Mouse (Mus musculus) kidney, embryonic 16.5 days (tissue): ENCODE data around the gene Zfyve16. TPM values are rescaled to one million over a fixed set of nuclear protein-coding genes. Genes with fewer than 3 reads are reported as not detected.

ENCODE experiments used
- ATAC-seq: fragments of 200-750 bp; cut with Nextera tagmentation; 2 replicates; pipeline ENCODE4 v1.8.0; 2017; ENCODE audit warnings: moderate TSS enrichment; ENCODE audit not compliant: low FRiP score, low TSS enrichment
- H3K27ac ChIP-seq: fragments of 300-500 bp; sonication (generic); 2 replicates; pipeline ENCODE4 v1.5.1; 2014; ENCODE audit warnings: low read length
- H3K27me3 ChIP-seq: fragments of 300-500 bp; sonication (generic); 2 replicates; pipeline ENCODE4 v1.6.1; 2014; ENCODE audit warnings: low read length, control low read depth, mixed read lengths; ENCODE audit not compliant: insufficient read depth
- H3K36me3 ChIP-seq: fragments of 300-500 bp; sonication (generic); 2 replicates; pipeline ENCODE4 v1.6.1; 2014; ENCODE audit warnings: low read length, control low read depth, mixed read lengths; ENCODE audit not compliant: insufficient read depth
- H3K4me1 ChIP-seq: fragments of 300-500 bp; sonication (generic); 2 replicates; pipeline ENCODE4 v1.6.1; 2014; ENCODE audit warnings: low read length, control low read depth, mixed read lengths; ENCODE audit not compliant: insufficient read depth
- H3K4me2 ChIP-seq: fragments of 300-500 bp; sonication (generic); replicated peaks from 2 replicates; pipeline ENCODE4 v1.6.1; 2014; ENCODE audit warnings: low read depth, low read length
- H3K4me3 ChIP-seq: fragments of 300-500 bp; sonication (generic); 2 replicates; pipeline ENCODE4 v1.5.1; 2014; ENCODE audit warnings: mild to moderate bottlenecking, low read length
- H3K9ac ChIP-seq: fragments of 300-500 bp; sonication (generic); replicated peaks from 2 replicates; pipeline ENCODE4 v1.6.1; 2014; ENCODE audit warnings: low read length
- H3K9me3 ChIP-seq: fragments of 300-500 bp; sonication (generic); 2 replicates; pipeline ENCODE4 v1.6.1; 2016; ENCODE audit warnings: low read length, control low read depth
- WGBS: fragments of 180-500 bp; shearing (Covaris S2); extraction: QIAGEN DNeasy Blood & Tissue Kit; methylation state at CpG from one replicate; pipeline ENCODE4 v1.1.7; 2014; 5-methylcytosine and 5-hydroxymethylcytosine counted together
- polyA plus RNA-seq: library from polyadenylated mRNA; unstranded; fragments of >200 nt; fragmentation: Nextera tagmentation; extraction: Ambion mirVana; gene quantifications from 2 replicates; pipeline ENCODE4 v1.2.1, GENCODE M21; 2015

Gene Zfyve16
- 12.1 and 13.6 TPM in 2 replicates for polyA plus RNA-seq

GRCm38 (mm10) chr13:92530721-92531211 lies at the start of gene Zfyve16:
Zfyve16 (minus strand) TSS chr13:92530868.
- Histone ChIP-seq H3K27ac (peak within 1 kb of the TSS; percentile 98), H3K9ac (peak within 1 kb of the TSS; percentile 88), H3K4me2 (peak within 1 kb of the TSS; percentile 76), H3K27me3 (no peaks in the 10 kb centered on the region), H3K9me3 (no peaks in the 10 kb centered on the region), H3K4me1 (peaks cover 11% of the 10 kb centered on the region; the same call in 1 of the 2 replicates), H3K4me3 (peak within 1 kb of the TSS; percentile 72), H3K36me3 (no peaks in the 10 kb centered on the region)
- ATAC-seq, result peak; percentile 99
- WGBS, result under 1% methylated on average over 46 of the region's 46 CpGs

- 70% methylated on average over 4 of the region's 4 CpGs for WGBS
- H3K9me3 ChIP-seq, result no peaks in the 10 kb centered on the region
- no peak overlapping the region for H3K4me2 ChIP-seq
- no peak for ATAC-seq
- H3K4me1 ChIP-seq, result no peaks in the 10 kb centered on the region
- H3K9ac ChIP-seq, result no peak overlapping the region
- H3K27me3 ChIP-seq, result no peaks in the 10 kb centered on the region
- H3K4me3 ChIP-seq, result no peak overlapping the region
- no peaks in the 10 kb centered on the region for H3K36me3 ChIP-seq
- no peak overlapping the region for H3K27ac ChIP-seq
Observed at GRCm38 (mm10) chr13:92578210-92578609, 47.5 kb upstream of the Zfyve16 start.

GRCm38 (mm10) chr13:92576688-92577087 lies 46.0 kb upstream of the Zfyve16 start:
- Histone ChIP-seq H3K27ac (no peak overlapping the region), H3K27me3 (no peaks in the 10 kb centered on the region), H3K4me1 (no peaks in the 10 kb centered on the region), H3K4me3 (no peak overlapping the region), H3K4me2 (no peak overlapping the region), H3K9ac (no peak overlapping the region), H3K36me3 (no peaks in the 10 kb centered on the region), H3K9me3 (no peaks in the 10 kb centered on the region)
- no peak for ATAC-seq
- WGBS, result 80% methylated on average over 6 of the region's 6 CpGs

DNA sequence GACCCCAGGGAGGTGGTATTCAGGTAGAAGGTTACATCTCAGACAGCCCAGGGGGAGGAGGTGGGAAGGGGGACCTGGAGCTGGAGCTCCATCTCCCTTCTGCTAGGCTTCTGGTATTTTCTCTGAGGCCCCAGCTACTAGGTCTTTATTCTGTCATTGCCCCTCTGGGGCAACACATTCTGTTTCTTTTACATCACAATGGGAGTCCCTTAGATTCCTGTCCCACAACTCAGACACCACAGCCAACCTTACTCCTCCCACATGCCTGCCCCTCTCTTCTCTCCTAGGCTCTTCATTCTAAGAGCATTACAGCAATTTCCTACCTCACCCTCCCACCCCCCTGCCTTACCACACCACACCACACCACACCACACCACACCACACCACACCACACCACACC lies 45.4 kb upstream of the Zfyve16 start, which contains the start of gene Spz1:
Spz1 (minus strand) TSS at position 101 of the 400 bp plus-strand sequence.
- no peak within 1 kb of the TSS for H3K4me2 ChIP-seq
- H3K9ac ChIP-seq, result no peak within 1 kb of the TSS
- H3K4me1 ChIP-seq, result no peaks in the 10 kb centered on the region
- ATAC-seq, result no peak
- no peak within 1 kb of the TSS for H3K4me3 ChIP-seq
- H3K27me3 ChIP-seq, result no peaks in the 10 kb centered on the region
- no peaks in the 10 kb centered on the region for H3K9me3 ChIP-seq
- no peaks in the 10 kb centered on the region for H3K36me3 ChIP-seq
- H3K27ac ChIP-seq, result no peak within 1 kb of the TSS

DNA sequence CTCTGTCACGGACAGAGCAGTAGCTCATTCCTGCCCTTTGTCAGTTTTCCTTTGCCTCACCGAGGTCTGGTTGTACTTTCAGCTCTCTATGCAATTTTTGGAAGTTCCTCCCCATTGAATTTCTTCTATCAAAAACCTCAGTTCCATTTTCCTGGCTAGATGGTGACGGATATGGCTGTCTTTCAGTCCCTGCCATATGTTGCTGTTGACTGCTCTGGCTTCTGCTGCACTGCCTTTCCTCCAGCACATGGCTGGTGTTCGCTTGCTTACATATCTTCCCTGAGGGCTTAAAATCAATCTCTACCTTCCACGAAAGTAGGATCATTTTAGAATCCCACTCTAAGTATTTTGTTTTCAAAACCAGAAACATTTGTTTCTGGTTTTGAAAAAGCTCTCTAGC lies 28.8 kb upstream of the Zfyve16 start:
- Histone ChIP-seq H3K36me3 (no peaks in the 10 kb centered on the region), H3K27ac (no peak overlapping the region), H3K4me2 (no peak overlapping the region), H3K4me1 (no peaks in the 10 kb centered on the region), H3K27me3 (no peaks in the 10 kb centered on the region), H3K9ac (no peak overlapping the region), H3K9me3 (no peaks in the 10 kb centered on the region), H3K4me3 (no peak overlapping the region)
- WGBS, result 75% methylated on average over 5 of the region's 5 CpGs
- no peak for ATAC-seq

DNA sequence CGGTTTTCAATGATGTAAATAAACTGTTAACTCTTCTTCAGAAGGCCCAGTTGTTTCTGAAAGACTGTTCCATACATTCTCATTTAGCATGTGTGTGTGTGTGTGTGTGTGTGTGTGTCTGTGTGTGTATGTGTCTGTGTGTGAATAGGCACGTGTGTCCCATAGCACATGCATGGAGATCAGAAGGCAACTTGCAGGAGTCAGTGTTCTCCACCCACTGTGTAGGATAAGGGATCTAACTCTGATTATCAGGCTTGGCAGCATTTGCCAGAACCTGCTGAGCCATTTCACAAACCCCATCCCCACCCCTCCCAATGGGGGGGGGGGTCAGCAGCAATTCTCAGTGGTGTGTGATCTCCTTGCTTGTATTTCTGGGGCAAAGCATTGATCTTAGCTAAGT lies 26.6 kb upstream of the Zfyve16 start:
- H3K4me3 ChIP-seq, result no peak overlapping the region
- WGBS, result 54% methylated on average over 2 of the region's 2 CpGs
- H3K4me2 ChIP-seq, result no peak overlapping the region
- H3K36me3 ChIP-seq, result no peaks in the 10 kb centered on the region
- no peaks in the 10 kb centered on the region for H3K27me3 ChIP-seq
- no peaks in the 10 kb centered on the region for H3K4me1 ChIP-seq
- H3K27ac ChIP-seq, result no peak overlapping the region
- H3K9ac ChIP-seq, result no peak overlapping the region
- no peaks in the 10 kb centered on the region for H3K9me3 ChIP-seq
- no peak for ATAC-seq

GRCm38 (mm10) chr13:92556458-92557126 lies 25.9 kb upstream of the Zfyve16 start:
- Histone ChIP-seq H3K4me2 (no peak overlapping the region), H3K27me3 (no peaks in the 10 kb centered on the region), H3K4me3 (no peak overlapping the region), H3K9me3 (peaks cover 5% of the 10 kb centered on the region), H3K4me1 (no peaks in the 10 kb centered on the region), H3K27ac (no peak overlapping the region), H3K36me3 (no peaks in the 10 kb centered on the region), H3K9ac (no peak overlapping the region)
- ATAC-seq, result 0 out of 2 replicates have a peak, but pooled peaks have one; percentile 42
- 19% methylated on average over 8 of the region's 8 CpGs for WGBS

GRCm38 (mm10) chr13:92547093-92547492 lies 16.4 kb upstream of the Zfyve16 start:
- Histone ChIP-seq H3K36me3 (0 out of 2 replicates have a peak, but pooled peaks cover 3% of the 10 kb centered on the region), H3K4me2 (no peak overlapping the region), H3K27ac (no peak overlapping the region), H3K9me3 (peaks cover 23% of the 10 kb centered on the region), H3K4me3 (no peak overlapping the region), H3K4me1 (no peaks in the 10 kb centered on the region), H3K9ac (no peak overlapping the region), H3K27me3 (no peaks in the 10 kb centered on the region)
- ATAC-seq, result no peak
- WGBS, result 71% methylated on average over 4 of the region's 4 CpGs

GRCm38 (mm10) chr13:92540997-92541396 lies 10.3 kb upstream of the Zfyve16 start:
- H3K4me3 ChIP-seq, result no peak overlapping the region
- no peak overlapping the region for H3K9ac ChIP-seq
- H3K27me3 ChIP-seq, result no peaks in the 10 kb centered on the region
- H3K9me3 ChIP-seq, result no peaks in the 10 kb centered on the region
- H3K4me1 ChIP-seq, result no peaks in the 10 kb centered on the region
- peak; percentile 49; the same call in 1 of the 2 replicates for ATAC-seq
- no peak overlapping the region for H3K27ac ChIP-seq
- no peak overlapping the region for H3K4me2 ChIP-seq
- H3K36me3 ChIP-seq, result no peaks in the 10 kb centered on the region
- 87% methylated on average over 6 of the region's 6 CpGs for WGBS

DNA sequence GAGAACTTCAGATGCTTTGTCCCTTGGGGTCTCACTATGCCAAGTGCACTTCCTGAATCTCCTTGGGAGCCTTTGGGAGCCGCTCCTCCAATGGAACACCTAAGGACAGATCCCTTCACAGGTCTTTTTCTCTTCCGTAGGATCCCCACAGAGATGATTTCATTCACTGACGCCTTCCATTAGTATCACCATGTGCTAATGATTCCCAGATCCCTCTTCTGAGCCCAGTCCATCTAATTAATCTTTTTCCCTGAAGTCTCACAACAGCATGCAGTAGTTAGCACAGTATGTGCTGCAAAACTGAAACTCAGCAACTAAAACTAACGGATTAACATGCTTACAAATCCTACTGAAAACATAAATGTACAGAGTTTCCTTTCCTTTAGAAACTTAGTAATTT lies 8.5 kb upstream of the Zfyve16 start:
- no peak overlapping the region for H3K4me3 ChIP-seq
- no peak for ATAC-seq
- H3K4me1 ChIP-seq, result no peaks in the 10 kb centered on the region
- H3K9ac ChIP-seq, result no peak overlapping the region
- H3K27ac ChIP-seq, result no peak overlapping the region
- no peaks in the 10 kb centered on the region for H3K9me3 ChIP-seq
- H3K36me3 ChIP-seq, result no peaks in the 10 kb centered on the region
- no peak overlapping the region for H3K4me2 ChIP-seq
- no peaks in the 10 kb centered on the region for H3K27me3 ChIP-seq
- 66% methylated on average over 4 of the region's 4 CpGs for WGBS
